Mouse (Mus musculus): ENCODE data around the gene Mau2. TPM values are rescaled to one million over a fixed set of nuclear protein-coding genes. Genes with fewer than 3 reads are reported as not detected.
"Not testable (repeated sequence)": the region's sequence is repeated elsewhere in the genome, so short reads cannot be mapped to it uniquely, and the experiment has no call there.

The Mau2 gene
- polyA plus RNA-seq, 1 experiment from 2014 or later, result 72.0 TPM

- ATAC-seq (ENCODE audit: low FRiP score), result peak; percentile 69
- H3K36me3 ChIP-seq, result peaks cover 52% of the 10 kb centered on the region
- no peak within 1 kb of the TSS for H3K27ac ChIP-seq
- 0 out of 2 replicates have a peak within 1 kb of the TSS, but pooled peaks have one; percentile 2 for H3K9ac ChIP-seq
- WGBS, result 18% methylated on average over 20 of the region's 27 CpGs
- H3K4me1 ChIP-seq (replicated peaks), result no peaks in the 10 kb centered on the region
- no peaks in the 10 kb centered on the region for H3K9me3 ChIP-seq
- H3K4me3 ChIP-seq, result no peak within 1 kb of the TSS
- H3K27me3 ChIP-seq, result peaks cover 11% of the 10 kb centered on the region; the same call in 1 of the 2 replicates
- H3K4me2 ChIP-seq, result 0 out of 2 replicates have a peak within 1 kb of the TSS, but pooled peaks have one; percentile 17
These were observed 30.0 kb upstream of the Mau2 start, which contains the start of gene Tm6sf2 for GRCm38 (mm10) chr8:70072441-70073069. Gene Tm6sf2, plus strand, starts transcription at chr8:70072924.

GRCm38 (mm10) chr8:70071836-70072440 is 29.4 kb upstream of the Mau2 start:
- Histone ChIP-seq H3K27ac (no peak overlapping the region), H3K9ac (0 out of 2 replicates have a peak overlapping the region, but pooled peaks have one; percentile 2), H3K4me2 (no peak overlapping the region), H3K36me3 (peaks cover 55% of the 10 kb centered on the region), H3K4me3 (no peak overlapping the region), H3K27me3 (peaks cover 11% of the 10 kb centered on the region; the same call in 1 of the 2 replicates), H3K9me3 (no peaks in the 10 kb centered on the region), H3K4me1 (replicated peaks) (no peaks in the 10 kb centered on the region)
- ATAC-seq (ENCODE audit: low FRiP score), result no peak
- 88% methylated on average over 2 of the region's 2 CpGs for WGBS

- no peak overlapping the region for H3K4me2 ChIP-seq
- H3K4me1 ChIP-seq (replicated peaks), result no peaks in the 10 kb centered on the region
- no peak for ATAC-seq (ENCODE audit: low FRiP score)
- no peaks in the 10 kb centered on the region for H3K9me3 ChIP-seq
- H3K9ac ChIP-seq, result no peak overlapping the region
- WGBS, result 97% methylated on average over 1 of the region's 1 CpGs
- H3K27ac ChIP-seq, result no peak overlapping the region
- H3K27me3 ChIP-seq, result no peaks in the 10 kb centered on the region
- H3K4me3 ChIP-seq, result no peak overlapping the region
- peaks cover 93% of the 10 kb centered on the region for H3K36me3 ChIP-seq
These were observed 15.2 kb upstream of the Mau2 start for GRCm38 (mm10) chr8:70057721-70058120.

- H3K4me1 ChIP-seq (replicated peaks); H3K9ac ChIP-seq; H3K27ac ChIP-seq; H3K27me3 ChIP-seq; H3K4me2 ChIP-seq; H3K9me3 ChIP-seq; H3K4me3 ChIP-seq; ATAC-seq (ENCODE audit: low FRiP score): not testable (repeated sequence)
- peaks cover 69% of the 10 kb centered on the region for H3K36me3 ChIP-seq
- WGBS, result 97% methylated on average over 5 of the region's 5 CpGs
These were observed 7.9 kb upstream of the Mau2 start for GRCm38 (mm10) chr8:70050434-70050833.

- Histone ChIP-seq H3K4me2 (no peak overlapping the region), H3K4me3 (no peak overlapping the region), H3K27me3 (no peaks in the 10 kb centered on the region), H3K27ac (no peak overlapping the region), H3K9ac (no peak overlapping the region), H3K4me1 (replicated peaks) (peaks cover under 1% of the 10 kb centered on the region; the same call in 1 of the 2 replicates), H3K9me3 (no peaks in the 10 kb centered on the region), H3K36me3 (peaks cover 61% of the 10 kb centered on the region)
- ATAC-seq (ENCODE audit: low FRiP score), result no peak
These were observed 7.1 kb upstream of the Mau2 start for GRCm38 (mm10) chr8:70049662-70050061.

- Histone ChIP-seq H3K27me3 (no peaks in the 10 kb centered on the region), H3K36me3 (peaks cover 11% of the 10 kb centered on the region), H3K9me3 (no peaks in the 10 kb centered on the region), H3K27ac (no peak overlapping the region), H3K4me2 (peak overlapping the region; percentile 93), H3K4me1 (replicated peaks) (peaks cover 45% of the 10 kb centered on the region), H3K4me3 (peak overlapping the region; percentile 97), H3K9ac (peak overlapping the region; percentile 99)
- 87% methylated on average over 5 of the region's 5 CpGs for WGBS
- no peak for ATAC-seq (ENCODE audit: low FRiP score)
These were observed 1.5 kb upstream of the Mau2 start for GRCm38 (mm10) chr8:70043996-70044395.

GRCm38 (mm10) chr8:70041885-70042546 is 518 bp downstream of the Mau2 start:
- Histone ChIP-seq H3K27ac (peak overlapping the region; percentile 85), H3K4me3 (peak overlapping the region; percentile 97), H3K9ac (peak overlapping the region; percentile 99), H3K4me2 (peak overlapping the region; percentile 93), H3K4me1 (replicated peaks) (peaks cover 45% of the 10 kb centered on the region), H3K27me3 (no peaks in the 10 kb centered on the region), H3K9me3 (no peaks in the 10 kb centered on the region), H3K36me3 (peaks cover 3% of the 10 kb centered on the region)
- WGBS, result 1% methylated on average over 47 of the region's 47 CpGs
- peak; percentile 60 for ATAC-seq (ENCODE audit: low FRiP score)

GRCm38 (mm10) chr8:70037994-70038393 is 4.5 kb downstream of the Mau2 start:
- Histone ChIP-seq H3K4me1 (replicated peaks) (peaks cover 29% of the 10 kb centered on the region), H3K27ac (no peak overlapping the region), H3K9me3 (no peaks in the 10 kb centered on the region), H3K9ac (no peak overlapping the region), H3K4me3 (no peak overlapping the region), H3K36me3 (peaks cover 11% of the 10 kb centered on the region), H3K27me3 (no peaks in the 10 kb centered on the region), H3K4me2 (no peak overlapping the region)
- WGBS, result 100% methylated on average over 1 of the region's 1 CpGs
- ATAC-seq (ENCODE audit: low FRiP score), result no peak

- Histone ChIP-seq H3K4me2 (no peak overlapping the region), H3K4me1 (replicated peaks) (no peaks in the 10 kb centered on the region), H3K27ac (no peak overlapping the region), H3K36me3 (peaks cover 73% of the 10 kb centered on the region), H3K9ac (no peak overlapping the region), H3K4me3 (no peak overlapping the region), H3K9me3 (no peaks in the 10 kb centered on the region), H3K27me3 (no peaks in the 10 kb centered on the region)
- no peak for ATAC-seq (ENCODE audit: low FRiP score)
- 95% methylated on average over 1 of the region's 1 CpGs for WGBS
These were observed 12.3 kb downstream of the Mau2 start for GRCm38 (mm10) chr8:70030255-70030654.

- Histone ChIP-seq H3K27me3 (no peaks in the 10 kb centered on the region), H3K9ac (no peak overlapping the region), H3K4me2 (no peak overlapping the region), H3K9me3 (no peaks in the 10 kb centered on the region), H3K36me3 (peaks cover 100% of the 10 kb centered on the region), H3K4me1 (replicated peaks) (no peaks in the 10 kb centered on the region), H3K4me3 (no peak overlapping the region), H3K27ac (no peak overlapping the region)
- WGBS, result 95% methylated on average over 2 of the region's 2 CpGs
- ATAC-seq (ENCODE audit: low FRiP score), result no peak
These were observed 16.4 kb downstream of the Mau2 start for GRCm38 (mm10) chr8:70026151-70026550.

GRCm38 (mm10) chr8:70023596-70023995 is 18.9 kb downstream of the Mau2 start:
- peaks cover 100% of the 10 kb centered on the region for H3K36me3 ChIP-seq
- 73% methylated on average over 8 of the region's 8 CpGs for WGBS
- no peak for ATAC-seq (ENCODE audit: low FRiP score)

GRCm38 (mm10) chr8:70015017-70015416 is 27.5 kb downstream of the Mau2 start:
- peaks cover 43% of the 10 kb centered on the region for H3K36me3 ChIP-seq
- H3K27me3 ChIP-seq, result no peaks in the 10 kb centered on the region
- ATAC-seq (ENCODE audit: low FRiP score), result no peak
- H3K4me3 ChIP-seq, result no peak overlapping the region
- 84% methylated on average over 1 of the region's 1 CpGs for WGBS
- no peaks in the 10 kb centered on the region for H3K4me1 ChIP-seq (replicated peaks)
- no peak overlapping the region for H3K27ac ChIP-seq
- no peak overlapping the region for H3K4me2 ChIP-seq
- no peaks in the 10 kb centered on the region for H3K9me3 ChIP-seq
- no peak overlapping the region for H3K9ac ChIP-seq

More at GRCm38 (mm10) chr8:70023596-70023995, 18.9 kb downstream of the Mau2 start:
- Histone ChIP-seq H3K9ac (no peak overlapping the region), H3K4me2 (no peak overlapping the region), H3K27ac (no peak overlapping the region), H3K4me3 (no peak overlapping the region), H3K27me3 (no peaks in the 10 kb centered on the region), H3K4me1 (replicated peaks) (no peaks in the 10 kb centered on the region), H3K9me3 (no peaks in the 10 kb centered on the region)
